Comparison of ENCODE assay signal across 9 mouse cellular contexts in genomic region chr2:151910919-151911500, GRCm38 (mm10). TPM values are rescaled to one million over a fixed set of nuclear protein-coding genes. Genes with fewer than 3 reads are reported as not detected.
DNase-seq lines count a peak whose midpoint lies in the region; ATAC-seq and TF ChIP-seq lines count a peak whose summit lies in the region.
"Had no signal": no experiment of that assay in that cellular context is flagged by ENCODE, and none has a peak within 500 bp of the region (broad histone marks: within the 10 kb centered on the region; RNA-seq: fewer than 3 reads in every experiment).

Gene Angpt4, plus strand, starts transcription at chr2:151911210.

- peak; percentile 23 for DNase-seq in lung, embryonic 14.5 days
- no peak for DNase-seq in lung, postnatal 25 days (ENCODE audit: low spot score)
- DNase-seq in embryo, embryonic 10.5 days (ENCODE audit: low spot score) = peak; percentile 28
- DNase-seq in gonadal fat pad, adult 2 months (ENCODE audit: low read depth) = no peak
- no peak for DNase-seq in midbrain, postnatal 0 days (ENCODE audit: low spot score)
- DNase-seq in left cerebral cortex, postnatal 36 days (ENCODE audit: low spot score in 2 of 2) = no peak
- DNase-seq: lung, adult 18-20 months had no signal

- TF ChIP-seq CTCF in lung, embryonic 14.5 days (IDR thresholded peaks at IDR 0.05; ENCODE audit: low read depth) = no peak
- TF ChIP-seq CTCF in midbrain, postnatal 0 days (IDR thresholded peaks at IDR 0.05) = no peak

- H3K4me2 ChIP-seq in lung, embryonic 14.5 days = no peak within 1 kb of the TSS
- H3K4me2 ChIP-seq in midbrain, postnatal 0 days (ENCODE audit: low read depth, low read length, poor library complexity, severe bottlenecking) = no peak within 1 kb of the TSS
- H3K4me2 ChIP-seq: neural tube, embryonic 12.5 days had no signal

- H3K27ac ChIP-seq in lung, embryonic 14.5 days (ENCODE audit: low read depth) = no peak within 1 kb of the TSS
- 0 out of 2 replicates have a peak within 1 kb of the TSS, but pooled peaks have one; percentile 6 for H3K27ac ChIP-seq in midbrain, postnatal 0 days (ENCODE audit: low read depth, low read length)
- H3K27ac ChIP-seq: neural tube, embryonic 12.5 days had no signal

- intact Hi-C loops in left cerebral cortex, postnatal 36 days (cut with DNase I) = no loop called here

- H3K36me3 ChIP-seq in lung, embryonic 14.5 days (ENCODE audit: insufficient read depth) = no peaks in the 10 kb centered on the region
- no peaks in the 10 kb centered on the region for H3K36me3 ChIP-seq in midbrain, postnatal 0 days (ENCODE audit: insufficient read depth, low read length)
- H3K36me3 ChIP-seq: neural tube, embryonic 12.5 days had no signal

- H3K27me3 ChIP-seq in lung, embryonic 14.5 days (ENCODE audit: insufficient read depth, low read length) = no peaks in the 10 kb centered on the region
- H3K27me3 ChIP-seq in midbrain, postnatal 0 days (ENCODE audit: insufficient read depth, low read length) = no peaks in the 10 kb centered on the region
- H3K27me3 ChIP-seq: neural tube, embryonic 12.5 days had no signal

- H3K9ac ChIP-seq in lung, embryonic 14.5 days = no peak within 1 kb of the TSS
- no peak within 1 kb of the TSS for H3K9ac ChIP-seq in midbrain, postnatal 0 days (replicated peaks; ENCODE audit: low read length, poor library complexity, severe bottlenecking)
- H3K9ac ChIP-seq: neural tube, embryonic 12.5 days had no signal

- H3K4me3 ChIP-seq in lung, embryonic 14.5 days (ENCODE audit: low read depth, low read length) = no peak within 1 kb of the TSS
- no peak within 1 kb of the TSS for H3K4me3 ChIP-seq in midbrain, postnatal 0 days (ENCODE audit: low read depth, low read length)
- H3K4me3 ChIP-seq: neural tube, embryonic 12.5 days had no signal

- H3K9me3 ChIP-seq in lung, embryonic 14.5 days (ENCODE audit: low read depth, low read length) = no peaks in the 10 kb centered on the region
- no peaks in the 10 kb centered on the region for H3K9me3 ChIP-seq in midbrain, postnatal 0 days (ENCODE audit: low read length)
- H3K9me3 ChIP-seq: neural tube, embryonic 12.5 days had no signal

- peak; percentile 59; the same call in 1 of the 2 replicates for ATAC-seq in lung, embryonic 14.5 days (ENCODE audit: insufficient read depth)
- no peak for ATAC-seq in midbrain, postnatal 0 days (ENCODE audit: low FRiP score)
- ATAC-seq in activated CD4-positive, CD25-positive, alpha-beta regulatory T cell, adult 4 months = no peak

- 38% methylated on average over 13 of the region's 13 CpGs for WGBS in lung, embryonic 14.5 days
- 72% methylated on average over 11 of the region's 13 CpGs for WGBS in midbrain, postnatal 0 days

- H3K4me1 ChIP-seq in lung, embryonic 14.5 days (ENCODE audit: insufficient read depth) = 0 out of 2 replicates have a peak, but pooled peaks cover 7% of the 10 kb centered on the region
- H3K4me1 ChIP-seq in midbrain, postnatal 0 days (ENCODE audit: insufficient read depth, low read length) = no peaks in the 10 kb centered on the region

RNA-seq across cellular contexts. Expression of gene Angpt4, which starts in this region (rescaled TPM):
- polyA plus RNA-seq in lung, embryonic 14.5 days (2014; fragmentation: Nextera tagmentation; extraction: Ambion mirVana) = 0.23 and 0.32 TPM in 2 replicates
- polyA plus RNA-seq in gonadal fat pad, adult 2 months (2012; rRNA removed) = 21.6 and 24.2 TPM in 2 replicates
- 0.24 and 0.38 TPM in 2 replicates for total RNA-seq in midbrain, postnatal 0 days (2014; rRNA removed)
- polyA plus RNA-seq in midbrain, postnatal 0 days (2015; fragmentation: Nextera tagmentation; extraction: Ambion mirVana) = 0.09 and 0.25 TPM in 2 replicates
- total RNA-seq in left cerebral cortex, postnatal 36 days (2021) = under 1 TPM in 1 of 2 experiments, not detected in 1; 0.16 TPM
- polyA plus RNA-seq in activated CD4-positive, CD25-positive, alpha-beta regulatory T cell, adult 4 months (2017; shearing (Covaris generic)) = not detected

Comparison
In these comparisons a context has a peak if more than half of its experiments do, and no peak if none do; other contexts are left out.
1. RNA of gene Angpt4 (polyA plus RNA-seq): 21.6 to 24.2 TPM in gonadal fat pad, adult 2 months; 0.23 to 0.32 TPM in lung, embryonic 14.5 days, 0.09 to 0.25 TPM in midbrain, postnatal 0 days and not detected in activated CD4-positive, CD25-positive, alpha-beta regulatory T cell, adult 4 months; every median in the first group is over 10 times any median in the second.
2. Peak in DNase-seq and ATAC-seq in lung, embryonic 14.5 days; RNA of the gene not detected or under 1 TPM.